Mouse (Mus musculus): Measurements from ENCODE around the gene Mast4.

DNA sequence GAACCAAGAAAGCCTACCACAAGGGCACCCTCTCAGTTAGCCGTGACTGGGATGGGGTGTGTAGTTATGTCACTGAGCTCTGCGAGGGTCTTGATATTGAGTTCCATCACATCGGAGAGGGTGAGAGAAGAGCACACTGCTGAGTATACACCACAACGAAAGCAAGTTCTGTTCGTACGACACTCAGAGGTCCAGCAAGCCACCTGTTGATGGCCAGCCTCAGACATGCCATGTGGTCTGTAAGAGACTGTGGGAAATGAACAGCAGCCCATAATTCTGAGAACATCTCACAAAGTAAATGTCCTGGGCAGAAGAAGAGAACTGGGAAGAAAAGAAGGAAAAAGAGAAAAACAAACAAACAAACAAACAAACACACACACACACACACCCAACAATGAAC, 255.5 kb downstream of the Mast4 start:
- TF ChIP-seq MAX (IDR thresholded peaks at IDR 0.05) (no peak), CTCF (IDR thresholded peaks at IDR 0.05; ENCODE audit: control insufficient read depth, insufficient read depth, insufficient read length) (no peak), USF1 (IDR thresholded peaks at IDR 0.05; ENCODE audit: low read depth) (no peak), MYOG (IDR thresholded peaks at IDR 0.05; ENCODE audit: control insufficient read depth, extremely low read depth, insufficient read length) (no peak), MYOD1 (IDR thresholded peaks at IDR 0.05; ENCODE audit: control insufficient read depth, insufficient read length, low read depth) (no peak), FOSL1 (IDR thresholded peaks at IDR 0.05; ENCODE audit: insufficient read depth, low read length, poor library complexity, severe bottlenecking) (no peak), CEBPB (IDR thresholded peaks at IDR 0.05; ENCODE audit: low read depth) (no peak)

Data from C2C12 (cell line).